In genomic region chr3:23457720-23458119, GRCm38 (mm10) we compare ENCODE assay signal across 26 mouse cellular contexts.
DNase-seq lines count a peak whose midpoint lies in the region; ATAC-seq and TF ChIP-seq lines count a peak whose summit lies in the region.
"Had no signal": no experiment of that assay in that cellular context is flagged by ENCODE, and none has a peak within 500 bp of the region (broad histone marks: within the 10 kb centered on the region; RNA-seq: fewer than 3 reads in every experiment).

No protein-coding gene starts in this region.

- peak; percentile 5 for DNase-seq in embryonic facial prominence, embryonic 14.5 days (ENCODE audit: low spot score)
- DNase-seq in embryonic facial prominence, embryonic 10.5 days (ENCODE audit: low spot score): no peak
- DNase-seq in midbrain, embryonic 14.5 days: peak; percentile 49
- peak; percentile 49 for DNase-seq in brain, adult 2 months (ENCODE audit: low read depth, low spot score)
- DNase-seq in kidney, adult 9 months: no peak
- DNase-seq in thymus, adult 2 months: no peak
- DNase-seq: adrenal gland, adult 8-10 months; adrenal gland, postnatal 36 days; B cell, adult 2 months; cerebellum, adult 11-12 months; cerebellum, adult 9-11 months; cerebellum, postnatal 36 days; gastrocnemius, postnatal 10 days; heart, adult 18-20 months; heart, postnatal 10 days; heart, postnatal 4 days had no signal

- H3K27ac ChIP-seq in embryonic facial prominence, embryonic 14.5 days (replicated peaks; ENCODE audit: low read depth, low read length): no peak overlapping the region
- no peak overlapping the region for H3K27ac ChIP-seq in embryonic facial prominence, embryonic 10.5 days (replicated peaks)
- no peak overlapping the region for H3K27ac ChIP-seq in midbrain, embryonic 14.5 days (replicated peaks; ENCODE audit: low read depth, low read length)
- H3K27ac ChIP-seq in midbrain, embryonic 15.5 days: no peak overlapping the region
- H3K27ac ChIP-seq in thymus, adult 2 months (ENCODE audit: control insufficient read depth, insufficient read depth, low read length): no peak overlapping the region
- H3K27ac ChIP-seq: embryonic facial prominence, embryonic 15.5 days; forebrain, embryonic 10.5 days; heart, embryonic 10.5 days; hindbrain, embryonic 14.5 days had no signal

- no peak for TF ChIP-seq CTCF in thymus, adult 2 months (IDR thresholded peaks at IDR 0.05; ENCODE audit: borderline replicate concordance, control insufficient read depth, extremely low read depth, insufficient read depth, low read length, poor library complexity)

- 66% methylated on average over 1 of the region's 1 CpGs for WGBS in embryonic facial prominence, embryonic 14.5 days
- WGBS in embryonic facial prominence, embryonic 10.5 days: 80% methylated on average over 1 of the region's 1 CpGs
- WGBS in midbrain, embryonic 14.5 days: 33% methylated on average over 1 of the region's 1 CpGs
- 32% methylated on average over 1 of the region's 1 CpGs for WGBS in midbrain, embryonic 15.5 days
- WGBS in thymus, adult 2 months: 88% methylated on average over 1 of the region's 1 CpGs

- H3K9me3 ChIP-seq in embryonic facial prominence, embryonic 14.5 days (ENCODE audit: control insufficient read depth, low read length): no peaks in the 10 kb centered on the region
- H3K9me3 ChIP-seq in embryonic facial prominence, embryonic 10.5 days: no peaks in the 10 kb centered on the region
- no peaks in the 10 kb centered on the region for H3K9me3 ChIP-seq in midbrain, embryonic 14.5 days (ENCODE audit: control insufficient read depth, low read length)
- no peaks in the 10 kb centered on the region for H3K9me3 ChIP-seq in midbrain, embryonic 15.5 days
- H3K9me3 ChIP-seq: embryonic facial prominence, embryonic 15.5 days; forebrain, embryonic 10.5 days; heart, embryonic 10.5 days had no signal

- no peaks in the 10 kb centered on the region for H3K27me3 ChIP-seq in embryonic facial prominence, embryonic 14.5 days (replicated peaks; ENCODE audit: control insufficient read depth, insufficient read depth, low read length)
- no peaks in the 10 kb centered on the region for H3K27me3 ChIP-seq in embryonic facial prominence, embryonic 10.5 days (replicated peaks; ENCODE audit: low read depth, poor library complexity, severe bottlenecking)
- no peaks in the 10 kb centered on the region for H3K27me3 ChIP-seq in midbrain, embryonic 14.5 days (ENCODE audit: control insufficient read depth, insufficient read depth, low read length)
- no peaks in the 10 kb centered on the region for H3K27me3 ChIP-seq in midbrain, embryonic 15.5 days (replicated peaks)
- H3K27me3 ChIP-seq in thymus, adult 2 months (ENCODE audit: control insufficient read depth, insufficient read depth, low read length): no peaks in the 10 kb centered on the region
- H3K27me3 ChIP-seq: embryonic facial prominence, embryonic 15.5 days; Patski had no signal

- H3K4me2 ChIP-seq in embryonic facial prominence, embryonic 14.5 days (ENCODE audit: low read depth, low read length): no peak overlapping the region
- no peak overlapping the region for H3K4me2 ChIP-seq in midbrain, embryonic 14.5 days (ENCODE audit: low read length)
- no peak overlapping the region for H3K4me2 ChIP-seq in midbrain, embryonic 15.5 days
- H3K4me2 ChIP-seq: embryonic facial prominence, embryonic 15.5 days; hindbrain, embryonic 14.5 days had no signal

- no peak for TF ChIP-seq POLR2A in thymus, adult 2 months (IDR thresholded peaks at IDR 0.05; ENCODE audit: control insufficient read depth, extremely low read depth, insufficient read depth, low read length, poor library complexity)

- H3K36me3 ChIP-seq in embryonic facial prominence, embryonic 14.5 days (ENCODE audit: control insufficient read depth, insufficient read depth, low read length): no peaks in the 10 kb centered on the region
- H3K36me3 ChIP-seq in embryonic facial prominence, embryonic 10.5 days (replicated peaks): no peaks in the 10 kb centered on the region
- no peaks in the 10 kb centered on the region for H3K36me3 ChIP-seq in midbrain, embryonic 14.5 days (ENCODE audit: control insufficient read depth, insufficient read depth, low read length)
- no peaks in the 10 kb centered on the region for H3K36me3 ChIP-seq in midbrain, embryonic 15.5 days (replicated peaks)
- H3K36me3 ChIP-seq in thymus, adult 2 months (ENCODE audit: control insufficient read depth, insufficient read depth, low read length): no peaks in the 10 kb centered on the region
- H3K36me3 ChIP-seq: embryonic facial prominence, embryonic 15.5 days; forebrain, embryonic 10.5 days; heart, embryonic 10.5 days had no signal

- no peak overlapping the region for H3K4me3 ChIP-seq in embryonic facial prominence, embryonic 14.5 days (ENCODE audit: low read depth, low read length)
- H3K4me3 ChIP-seq in embryonic facial prominence, embryonic 10.5 days: no peak overlapping the region
- no peak overlapping the region for H3K4me3 ChIP-seq in midbrain, embryonic 14.5 days (replicated peaks; ENCODE audit: low read depth, low read length)
- no peak overlapping the region for H3K4me3 ChIP-seq in midbrain, embryonic 15.5 days
- no peak overlapping the region for H3K4me3 ChIP-seq in thymus, adult 2 months (ENCODE audit: control insufficient read depth, insufficient read depth, low read length)
- H3K4me3 ChIP-seq: embryonic facial prominence, embryonic 15.5 days; erythroblast, embryonic 14.5 days; forebrain, embryonic 10.5 days; heart, embryonic 10.5 days had no signal

- H3K4me1 ChIP-seq in embryonic facial prominence, embryonic 14.5 days (ENCODE audit: control insufficient read depth, insufficient read depth, low read length): no peaks in the 10 kb centered on the region
- no peaks in the 10 kb centered on the region for H3K4me1 ChIP-seq in embryonic facial prominence, embryonic 10.5 days
- no peaks in the 10 kb centered on the region for H3K4me1 ChIP-seq in midbrain, embryonic 14.5 days (ENCODE audit: control insufficient read depth, insufficient read depth, low read length)
- no peaks in the 10 kb centered on the region for H3K4me1 ChIP-seq in midbrain, embryonic 15.5 days
- H3K4me1 ChIP-seq in thymus, adult 2 months (replicated peaks; ENCODE audit: control insufficient read depth, insufficient read depth, low read length): no peaks in the 10 kb centered on the region
- H3K4me1 ChIP-seq: embryonic facial prominence, embryonic 15.5 days; forebrain, embryonic 10.5 days; heart, embryonic 10.5 days had no signal

- ATAC-seq in embryonic facial prominence, embryonic 14.5 days (ENCODE audit: low read depth): no peak
- no peak for ATAC-seq in midbrain, embryonic 14.5 days (ENCODE audit: low FRiP score, low TSS enrichment)
- no peak for ATAC-seq in midbrain, embryonic 15.5 days (replicated peaks)
- ATAC-seq: CD4-positive, CD25-positive, alpha-beta regulatory T cell, adult 4 months; forebrain, embryonic 14.5 days; intestine, embryonic 16.5 days; Patski had no signal

- no peak overlapping the region for H3K9ac ChIP-seq in embryonic facial prominence, embryonic 14.5 days (ENCODE audit: low read depth, low read length)
- no peak overlapping the region for H3K9ac ChIP-seq in midbrain, embryonic 14.5 days (replicated peaks; ENCODE audit: low read length)
- H3K9ac ChIP-seq in midbrain, embryonic 15.5 days: no peak overlapping the region
- H3K9ac ChIP-seq: embryonic facial prominence, embryonic 15.5 days; hindbrain, embryonic 14.5 days had no signal

Comparison
In these comparisons a context has a peak if more than half of its experiments do, and no peak if none do; other contexts are left out.
1. DNase-seq: peak in embryonic facial prominence, embryonic 14.5 days (single experiment), midbrain, embryonic 14.5 days (single experiment) and brain, adult 2 months (single experiment); none in embryonic facial prominence, embryonic 10.5 days (single experiment), kidney, adult 9 months (single experiment) and thymus, adult 2 months (single experiment).